Mouse (Mus musculus): ENCODE data around the gene Ccdc125.
A peak's percentile ranks its signal among the peaks of the same experiment; 100 is the strongest.

Gene Ccdc125

GRCm38 (mm10) chr13:100669291-100670022 lies at the start of gene Ccdc125:
Gene Ccdc125, plus strand, starts transcription at chr13:100669717.
- no peak for DNase-seq (ENCODE audit: low read depth)

DNA sequence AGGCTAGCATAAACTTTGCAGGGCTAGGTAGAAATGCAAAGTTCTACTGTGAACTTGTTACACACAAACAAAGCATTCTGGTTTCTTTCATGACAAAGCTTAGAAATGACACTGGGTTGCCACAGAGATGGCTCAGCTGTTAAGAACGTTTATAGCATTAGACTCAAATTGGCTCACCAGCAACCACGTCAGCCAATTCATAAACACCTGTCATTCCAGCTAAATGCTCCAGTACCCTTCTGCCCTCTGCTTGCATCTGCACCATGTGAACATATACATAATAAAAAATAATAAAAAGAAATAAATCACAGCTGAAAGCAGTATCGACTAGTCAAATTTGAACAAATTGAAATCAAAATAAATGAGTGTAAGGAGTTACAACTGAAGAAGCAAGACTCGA lies 47.3 kb upstream of the Ccdc125 start:
- no peak for DNase-seq (ENCODE audit: low read depth)

DNA sequence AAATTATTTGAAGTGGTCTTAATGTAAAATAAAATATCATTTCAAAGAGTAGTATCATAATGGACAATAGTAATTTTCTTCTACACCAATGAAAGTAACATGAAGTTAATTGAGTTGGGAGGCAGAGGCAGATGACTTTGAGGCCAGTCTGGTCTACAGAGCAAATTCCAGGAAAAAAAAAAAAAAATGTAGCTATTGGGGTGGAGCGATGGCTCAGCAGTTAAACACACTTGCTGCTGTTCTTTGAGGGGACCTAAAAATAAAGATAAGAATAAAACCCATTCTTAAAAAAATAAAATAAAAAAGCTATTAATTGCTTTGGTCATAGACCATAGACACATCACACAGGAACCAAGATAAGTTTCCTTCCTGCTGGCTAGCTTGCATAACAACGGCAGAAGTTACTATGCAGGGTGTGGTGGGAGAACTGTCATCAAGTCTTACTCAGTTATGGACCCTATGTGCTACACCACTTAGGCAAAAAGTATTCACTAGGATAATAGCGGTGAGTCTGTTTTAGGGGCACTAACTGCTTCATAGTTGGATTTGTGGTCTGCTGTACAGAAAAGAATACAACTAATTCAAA lies 35.3 kb upstream of the Ccdc125 start:
- DNase-seq (ENCODE audit: low read depth): no peak

DNA sequence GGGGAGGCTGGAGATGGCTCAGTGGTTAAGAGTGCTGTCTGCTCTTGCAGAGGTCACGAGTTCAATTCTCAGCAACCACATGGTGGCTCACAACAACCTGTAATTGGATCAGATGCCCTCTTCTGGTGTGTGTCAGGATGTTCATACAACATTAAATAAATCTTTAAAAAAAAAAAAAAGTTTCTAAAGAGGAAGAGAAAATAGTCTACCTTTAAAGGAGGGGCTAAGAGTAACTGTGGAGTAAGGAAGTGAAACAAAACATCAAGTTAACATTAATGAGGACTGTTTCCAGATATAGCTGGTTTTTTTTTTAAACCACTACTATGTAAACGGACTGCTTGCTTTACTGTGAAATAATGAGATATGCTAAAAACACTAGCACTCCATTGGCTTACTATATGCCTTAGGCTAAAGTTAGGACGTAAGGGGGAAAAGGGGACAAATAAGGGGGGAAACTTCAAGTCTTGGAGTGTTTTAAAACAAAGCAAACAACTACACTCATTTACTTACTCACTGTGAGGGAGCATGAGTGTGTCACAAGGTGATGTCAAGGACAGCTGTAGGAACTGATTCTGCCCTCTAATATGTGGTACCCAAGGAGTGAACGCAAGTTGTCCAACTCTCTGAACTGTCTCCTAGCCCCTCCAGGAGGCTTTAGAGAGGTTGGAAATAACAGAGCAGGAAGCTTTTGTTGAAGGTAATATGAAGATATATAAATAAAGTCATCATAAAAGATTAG lies 26.9 kb upstream of the Ccdc125 start:
- DNase-seq (ENCODE audit: low read depth): no peak

GRCm38 (mm10) chr13:100648223-100648622 lies 21.3 kb upstream of the Ccdc125 start:
- no peak for DNase-seq (ENCODE audit: low read depth)

- peak; percentile 94 for DNase-seq (ENCODE audit: low read depth)
Observed at GRCm38 (mm10) chr13:100650550-100651438, 18.7 kb upstream of the Ccdc125 start, which contains the start of the genes Ak6 and Rad17. Gene Ak6, plus strand, starts transcription at chr13:100650979. Gene Rad17, minus strand, starts transcription at chr13:100651051.

DNA sequence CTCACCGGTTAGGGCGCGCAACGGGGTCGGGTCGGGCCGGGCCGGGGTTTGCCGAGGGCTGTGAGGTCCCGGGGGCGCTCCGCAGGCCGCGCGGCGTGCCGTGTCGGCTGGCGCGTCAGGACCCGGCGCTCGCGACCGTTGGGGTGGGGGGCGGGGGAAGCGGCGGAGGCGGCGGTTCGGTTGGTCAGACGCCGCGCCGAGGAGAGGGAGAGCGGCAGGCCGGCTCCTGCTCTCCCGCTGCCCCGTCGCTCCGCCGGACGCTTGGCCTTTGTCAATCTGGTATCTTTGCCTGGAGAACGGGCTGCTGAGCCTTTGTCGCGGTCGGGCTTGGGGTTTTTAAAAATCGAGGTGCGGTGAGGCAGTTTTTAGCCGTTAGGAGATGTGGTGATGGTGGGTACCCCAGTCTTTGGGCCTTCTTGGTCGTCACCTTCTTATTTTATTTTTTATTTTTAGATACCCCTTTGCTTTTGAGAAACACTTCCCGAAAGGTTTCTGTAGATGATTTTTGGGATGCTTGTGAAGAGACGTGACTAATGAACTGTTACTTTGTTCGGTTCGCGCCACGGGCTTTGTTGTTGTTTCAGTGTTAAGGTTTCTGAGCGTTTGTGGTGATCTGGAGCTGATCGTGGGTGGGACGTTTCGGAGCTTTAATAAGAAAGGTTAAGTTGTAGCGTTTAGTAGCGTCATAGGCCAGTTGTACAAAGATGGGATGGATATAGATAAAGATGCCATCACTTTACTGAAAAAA lies 17.9 kb upstream of the Ccdc125 start, which contains the start of gene Taf9:
Gene Taf9 (plus strand): TSS at position 141 of the 748 bp plus-strand sequence.
- DNase-seq (ENCODE audit: low read depth): no peak

DNA sequence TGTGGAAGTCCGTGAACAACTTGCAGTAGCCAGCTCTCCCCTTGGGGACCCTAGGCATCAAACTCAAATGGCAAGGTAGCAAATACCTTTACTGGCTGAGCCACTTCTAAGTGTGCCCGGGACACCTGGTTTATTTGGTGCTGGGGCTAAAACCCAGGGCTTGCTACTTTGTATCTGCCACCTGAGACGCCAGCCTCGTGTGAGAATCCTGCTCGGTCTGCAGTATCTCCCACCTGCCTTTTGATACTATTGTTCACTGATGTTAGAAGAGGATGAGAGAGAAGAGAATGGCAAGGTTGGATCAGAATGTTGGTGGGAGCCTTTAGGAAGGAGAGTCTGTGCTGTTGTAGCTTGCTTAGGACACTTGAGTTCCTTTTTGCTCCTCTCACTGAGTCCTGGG lies 11.4 kb upstream of the Ccdc125 start:
- no peak for DNase-seq (ENCODE audit: low read depth)

- peak; percentile 86 for DNase-seq (ENCODE audit: low read depth)
Observed at GRCm38 (mm10) chr13:100659864-100660456, 9.6 kb upstream of the Ccdc125 start.

DNA sequence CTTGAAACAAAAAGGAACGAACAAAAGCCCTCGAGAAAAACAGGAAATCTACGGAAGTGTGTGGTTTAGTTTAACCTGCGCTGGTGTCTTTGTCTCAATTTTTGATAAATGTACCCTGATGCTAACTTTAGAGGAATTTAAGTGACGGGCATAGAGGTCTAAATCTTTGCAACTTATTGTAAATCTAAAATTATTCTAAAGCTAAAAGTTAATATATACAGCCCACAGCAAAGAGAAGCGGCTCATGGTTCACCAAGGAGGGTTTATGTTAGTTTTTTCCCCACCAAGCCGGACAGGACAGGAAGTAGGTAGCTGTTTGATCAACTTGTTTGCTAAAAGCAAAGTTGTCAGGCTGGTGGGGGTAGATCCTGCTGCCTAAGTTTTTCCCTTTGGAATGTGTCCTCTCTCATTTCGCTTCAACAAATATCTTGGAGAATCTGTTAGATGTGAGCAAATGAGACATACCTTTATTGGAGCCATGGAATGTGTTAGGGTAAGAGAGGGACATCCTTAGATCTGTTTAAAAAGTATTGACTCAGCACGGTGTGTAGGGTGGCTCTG lies 744 bp downstream of the Ccdc125 start:
- no peak for DNase-seq (ENCODE audit: low read depth)

- no peak for DNase-seq (ENCODE audit: low read depth)
Observed at GRCm38 (mm10) chr13:100675936-100676635, 6.6 kb downstream of the Ccdc125 start.

GRCm38 (mm10) chr13:100681615-100682014 lies 12.1 kb downstream of the Ccdc125 start:
- DNase-seq (ENCODE audit: low read depth): no peak

GRCm38 (mm10) chr13:100682837-100683236 lies 13.3 kb downstream of the Ccdc125 start:
- no peak for DNase-seq (ENCODE audit: low read depth)

- peak; percentile 32 for DNase-seq (ENCODE audit: low read depth)
Observed at GRCm38 (mm10) chr13:100684355-100684754, 14.8 kb downstream of the Ccdc125 start.

GRCm38 (mm10) chr13:100687513-100687912 lies 18.0 kb downstream of the Ccdc125 start:
- DNase-seq (ENCODE audit: low read depth): peak; percentile 33

DNA sequence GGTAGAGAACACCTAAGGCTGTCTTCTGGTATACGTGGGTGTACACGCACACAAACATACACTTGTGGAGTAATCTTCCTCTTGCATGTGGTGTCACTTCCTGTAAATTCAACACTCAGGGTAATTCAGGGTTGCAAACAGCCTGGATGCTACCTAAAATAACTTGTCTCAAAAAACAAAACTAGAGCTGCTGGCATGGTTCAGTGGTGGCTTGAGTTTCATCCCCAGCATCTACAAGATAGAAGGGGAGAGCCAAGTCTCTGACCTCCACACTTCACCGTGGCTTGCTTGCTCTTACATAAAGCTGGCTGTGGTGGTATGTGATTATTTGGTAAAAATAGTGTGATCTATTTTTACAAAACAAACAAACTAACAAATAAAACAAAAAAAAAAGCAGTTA lies 28.0 kb downstream of the Ccdc125 start:
- no peak for DNase-seq (ENCODE audit: low read depth)

GRCm38 (mm10) chr13:100698866-100699265 lies 29.3 kb downstream of the Ccdc125 start:
- no peak for DNase-seq (ENCODE audit: low read depth)

GRCm38 (mm10) chr13:100703468-100703867 lies 34.0 kb downstream of the Ccdc125 start:
- peak; percentile 18 for DNase-seq (ENCODE audit: low read depth)

- DNase-seq (ENCODE audit: low read depth): no peak
Observed at GRCm38 (mm10) chr13:100706206-100706605, 36.7 kb downstream of the Ccdc125 start.

DNA sequence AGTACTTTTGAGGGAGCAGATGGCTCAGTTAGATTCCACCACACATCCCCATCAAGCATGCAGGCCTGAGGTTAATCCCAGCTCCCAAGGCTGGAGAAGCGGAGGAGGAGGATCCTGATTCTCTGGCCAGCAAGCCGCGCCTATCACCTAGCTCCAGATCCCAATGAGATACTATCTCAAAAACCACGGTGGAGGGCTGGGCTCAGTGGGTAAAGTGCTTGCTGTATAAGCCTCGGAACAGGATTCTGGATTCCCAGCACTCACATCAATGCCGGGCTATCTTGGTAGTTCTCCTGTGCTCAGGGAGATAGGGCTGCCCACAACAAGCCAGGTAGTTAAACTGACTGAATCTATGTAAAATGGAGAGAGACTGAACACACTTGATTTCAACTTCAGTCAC lies 46.0 kb downstream of the Ccdc125 start:
- no peak for DNase-seq (ENCODE audit: low read depth)
